Mouse (Mus musculus): ENCODE data around the gene Ndufaf2. TPM values are rescaled to one million over a fixed set of nuclear protein-coding genes. Genes with fewer than 3 reads are reported as not detected.

Ndufaf2 gene
- total RNA-seq, 1 experiment from 2014 or later, result 19.1 TPM

GRCm38 (mm10) chr13:107954445-107955261, 203.8 kb downstream of the Ndufaf2 start:
- ATAC-seq (replicated peaks; ENCODE audit: insufficient number of reproducible peaks, low FRiP score, low TSS enrichment, poor library complexity, severe bottlenecking), result no peak

GRCm38 (mm10) chr13:107954100-107954444, 204.4 kb downstream of the Ndufaf2 start:
- ATAC-seq (replicated peaks; ENCODE audit: insufficient number of reproducible peaks, low FRiP score, low TSS enrichment, poor library complexity, severe bottlenecking), result 0 out of 2 replicates have a peak, but pooled peaks have one; percentile 17

Other genes with a start within 250 kb of the Ndufaf2 start
- gene Smim15, start 114.2 kb downstream of the Ndufaf2 start, total RNA-seq (2017), result 119 to 177 TPM (median 170 TPM) in 3 replicates
- 5.8 to 15.7 TPM (median 8.4 TPM) in 3 replicates for gene Ercc8, start 108 bp upstream of the Ndufaf2 start, total RNA-seq (2017)
- 1.7 to 8.5 TPM (median 3.8 TPM) in 3 replicates for gene Elovl7, start 55.8 kb upstream of the Ndufaf2 start, total RNA-seq (2017)
- 0.11 to 8.3 TPM (median 7.0 TPM) in 3 replicates for gene Depdc1b, start 157.7 kb upstream of the Ndufaf2 start, total RNA-seq (2017)